Mouse (Mus musculus): ENCODE measurements at regions not wholly inside any gene's neighbourhood (a gene's known extent, or its start where the extent isn't known, plus 50 kb on each side); places are given as distances from the start of the nearest gene placed in this dataset.

DNA sequence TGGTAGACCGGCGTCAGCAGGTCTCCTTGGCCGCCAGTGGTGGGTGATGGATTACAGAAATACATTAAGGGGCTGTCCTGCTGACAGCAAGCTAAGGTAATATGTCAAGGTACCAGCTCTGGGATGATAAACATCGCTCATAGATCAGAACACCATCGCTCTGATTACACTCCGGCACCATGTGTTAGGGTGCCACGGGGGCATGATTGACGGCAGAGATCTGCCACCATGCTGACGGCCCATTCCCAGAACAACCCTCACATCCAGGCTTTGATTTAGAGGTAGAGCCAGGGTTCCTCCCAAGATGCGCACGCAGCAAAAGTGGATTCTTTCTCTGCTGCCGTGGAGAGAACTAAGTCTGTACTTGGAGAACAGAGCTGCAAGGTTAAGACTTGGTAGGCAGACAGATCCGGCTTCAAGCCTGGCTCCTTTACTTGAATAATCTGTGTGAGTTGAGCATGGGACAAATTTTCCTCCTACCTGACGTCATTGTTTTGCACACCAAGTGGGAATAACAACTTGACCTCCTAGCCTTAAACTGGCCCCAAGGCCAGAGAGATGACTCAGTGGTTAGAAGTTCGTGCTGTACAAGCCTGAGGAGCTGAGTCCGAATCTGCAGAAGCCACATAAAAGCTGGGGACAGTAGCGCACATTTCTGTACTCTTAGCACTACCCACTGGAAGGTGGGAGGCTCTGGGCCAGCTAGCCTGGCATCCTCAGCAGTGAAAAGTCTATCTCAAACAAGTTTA is 144.0 kb downstream of the Rplp1 start:
- TF ChIP-seq POLR2A (IDR thresholded peaks at IDR 0.05; ENCODE audit: borderline replicate concordance, control insufficient read depth, low read depth, low read length) (no peak), CTCF (IDR thresholded peaks at IDR 0.05; ENCODE audit: control insufficient read depth, insufficient read depth, low read length) (no peak)
- Histone ChIP-seq H3K4me3 (replicated peaks; ENCODE audit: control insufficient read depth, low read depth, low read length) (no peak overlapping the region), H3K27ac (ENCODE audit: control insufficient read depth, insufficient read depth, low read depth, low read length, poor library complexity) (no peak overlapping the region), H3K4me1 (ENCODE audit: control insufficient read depth, insufficient read depth, low read length) (no peaks in the 10 kb centered on the region)
- 84% methylated on average over 17 of the region's 17 CpGs for WGBS

DNA sequence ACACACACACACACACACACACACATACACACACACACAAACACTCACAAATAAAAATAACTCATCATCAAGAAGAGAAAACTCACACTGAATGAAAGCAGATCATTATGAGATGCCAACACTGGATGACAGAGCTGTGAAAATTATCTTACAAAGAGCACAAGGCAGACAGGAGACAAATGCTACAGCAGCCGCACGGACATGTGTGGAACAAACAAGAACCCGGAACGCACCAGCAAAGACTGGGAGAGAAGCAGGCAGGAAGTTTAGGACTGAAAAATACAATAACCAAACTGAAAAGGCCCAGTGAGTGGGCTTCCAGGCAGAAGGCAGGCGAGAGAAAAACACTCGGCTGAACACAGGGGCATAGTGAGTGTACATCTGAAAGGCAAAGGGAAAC is 148.2 kb downstream of the Rplp1 start:
- Histone ChIP-seq H3K27ac (ENCODE audit: control insufficient read depth, insufficient read depth, low read depth, low read length, poor library complexity) (no peak overlapping the region), H3K4me1 (ENCODE audit: control insufficient read depth, insufficient read depth, low read length) (no peaks in the 10 kb centered on the region), H3K4me3 (replicated peaks; ENCODE audit: control insufficient read depth, low read depth, low read length) (no peak overlapping the region)
- TF ChIP-seq CTCF (IDR thresholded peaks at IDR 0.05; ENCODE audit: control insufficient read depth, insufficient read depth, low read length), result no peak
- TF ChIP-seq POLR2A (IDR thresholded peaks at IDR 0.05; ENCODE audit: borderline replicate concordance, control insufficient read depth, low read depth, low read length), result no peak
- WGBS, result 83% methylated on average over 6 of the region's 6 CpGs

GRCm38 (mm10) chr9:61765366-61765765 is 149.0 kb downstream of the Rplp1 start:
- H3K4me1 ChIP-seq (ENCODE audit: control insufficient read depth, insufficient read depth, low read length), result no peaks in the 10 kb centered on the region
- no peak overlapping the region for H3K4me3 ChIP-seq (replicated peaks; ENCODE audit: control insufficient read depth, low read depth, low read length)
- no peak overlapping the region; the same call in 1 of the 2 replicates for H3K27ac ChIP-seq (ENCODE audit: control insufficient read depth, insufficient read depth, low read depth, low read length, poor library complexity)
- TF ChIP-seq POLR2A (IDR thresholded peaks at IDR 0.05; ENCODE audit: borderline replicate concordance, control insufficient read depth, low read depth, low read length), result no peak
- no peak for TF ChIP-seq CTCF (IDR thresholded peaks at IDR 0.05; ENCODE audit: control insufficient read depth, insufficient read depth, low read length)
- 61% methylated on average over 5 of the region's 5 CpGs for WGBS

DNA sequence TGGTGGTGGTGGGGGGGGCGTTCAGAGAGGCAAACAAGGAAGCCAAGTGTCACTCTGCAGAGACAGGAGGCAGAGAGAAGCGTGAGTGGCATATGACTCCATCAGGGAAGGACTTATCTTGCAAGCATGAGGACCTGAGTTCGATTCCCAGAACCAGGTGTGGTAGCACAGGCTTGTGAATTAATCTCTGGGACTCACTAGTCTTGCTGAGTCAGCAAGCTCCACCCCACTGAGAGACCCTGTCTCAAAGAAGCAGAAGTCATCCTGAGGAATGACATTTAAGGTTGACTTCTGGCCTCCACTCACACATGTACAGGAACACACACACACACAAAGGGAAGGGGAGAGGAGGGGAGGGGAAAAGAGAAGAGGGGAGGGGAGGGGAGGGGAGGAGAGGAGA is 156.5 kb downstream of the Rplp1 start:
- Histone ChIP-seq H3K4me1 (ENCODE audit: control insufficient read depth, insufficient read depth, low read length) (no peaks in the 10 kb centered on the region), H3K27ac (ENCODE audit: control insufficient read depth, insufficient read depth, low read depth, low read length, poor library complexity) (no peak overlapping the region), H3K4me3 (replicated peaks; ENCODE audit: control insufficient read depth, low read depth, low read length) (no peak overlapping the region)
- 82% methylated on average over 3 of the region's 3 CpGs for WGBS
- TF ChIP-seq POLR2A (IDR thresholded peaks at IDR 0.05; ENCODE audit: borderline replicate concordance, control insufficient read depth, low read depth, low read length) (no peak), CTCF (IDR thresholded peaks at IDR 0.05; ENCODE audit: control insufficient read depth, insufficient read depth, low read length) (no peak)

GRCm38 (mm10) chr9:61756801-61757342 is 157.5 kb downstream of the Rplp1 start:
- TF ChIP-seq POLR2A (IDR thresholded peaks at IDR 0.05; ENCODE audit: borderline replicate concordance, control insufficient read depth, low read depth, low read length), result no peak
- TF ChIP-seq CTCF (IDR thresholded peaks at IDR 0.05; ENCODE audit: control insufficient read depth, insufficient read depth, low read length), result no peak
- H3K4me3 ChIP-seq (replicated peaks; ENCODE audit: control insufficient read depth, low read depth, low read length), result no peak overlapping the region
- 85% methylated on average over 24 of the region's 24 CpGs for WGBS
- H3K27ac ChIP-seq (ENCODE audit: control insufficient read depth, insufficient read depth, low read depth, low read length, poor library complexity), result no peak overlapping the region
- no peaks in the 10 kb centered on the region for H3K4me1 ChIP-seq (ENCODE audit: control insufficient read depth, insufficient read depth, low read length)

- no peak overlapping the region for H3K4me3 ChIP-seq (replicated peaks; ENCODE audit: control insufficient read depth, low read depth, low read length)
- no peaks in the 10 kb centered on the region for H3K4me1 ChIP-seq (ENCODE audit: control insufficient read depth, insufficient read depth, low read length)
- 79% methylated on average over 15 of the region's 15 CpGs for WGBS
Observed at GRCm38 (mm10) chr9:61756224-61756800, 158.0 kb downstream of the Rplp1 start.

DNA sequence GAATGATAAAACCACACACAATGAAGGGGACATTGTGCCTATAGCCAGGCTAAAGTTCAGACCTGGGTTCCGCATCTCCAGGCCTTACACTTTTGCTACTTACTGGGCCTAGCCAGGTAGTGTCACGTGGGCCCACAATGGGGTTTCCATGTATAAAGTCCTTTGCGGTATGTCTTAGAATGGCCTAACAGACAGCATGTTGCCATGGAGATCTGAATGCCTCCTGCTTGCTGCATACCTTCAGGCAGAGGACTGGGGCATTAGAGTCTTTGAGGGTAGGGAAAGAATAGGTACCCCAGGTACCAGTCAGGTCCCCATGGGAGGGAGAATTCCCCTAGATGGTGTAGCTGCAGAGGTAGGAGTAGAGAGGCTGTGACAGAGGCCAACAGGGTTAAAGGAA is 159.0 kb downstream of the Rplp1 start:
- H3K4me3 ChIP-seq (replicated peaks; ENCODE audit: control insufficient read depth, low read depth, low read length), result no peak overlapping the region
- H3K27ac ChIP-seq (ENCODE audit: control insufficient read depth, insufficient read depth, low read depth, low read length, poor library complexity), result no peak overlapping the region
- TF ChIP-seq POLR2A (IDR thresholded peaks at IDR 0.05; ENCODE audit: borderline replicate concordance, control insufficient read depth, low read depth, low read length) (no peak), CTCF (IDR thresholded peaks at IDR 0.05; ENCODE audit: control insufficient read depth, insufficient read depth, low read length) (no peak)
- no peaks in the 10 kb centered on the region for H3K4me1 ChIP-seq (ENCODE audit: control insufficient read depth, insufficient read depth, low read length)
- 91% methylated on average over 3 of the region's 3 CpGs for WGBS

More at GRCm38 (mm10) chr9:61756224-61756800, 158.0 kb downstream of the Rplp1 start:
- H3K27ac ChIP-seq (ENCODE audit: control insufficient read depth, insufficient read depth, low read depth, low read length, poor library complexity), result no peak overlapping the region
- TF ChIP-seq CTCF (IDR thresholded peaks at IDR 0.05; ENCODE audit: control insufficient read depth, insufficient read depth, low read length) (no peak), POLR2A (IDR thresholded peaks at IDR 0.05; ENCODE audit: borderline replicate concordance, control insufficient read depth, low read depth, low read length) (no peak)

DNA sequence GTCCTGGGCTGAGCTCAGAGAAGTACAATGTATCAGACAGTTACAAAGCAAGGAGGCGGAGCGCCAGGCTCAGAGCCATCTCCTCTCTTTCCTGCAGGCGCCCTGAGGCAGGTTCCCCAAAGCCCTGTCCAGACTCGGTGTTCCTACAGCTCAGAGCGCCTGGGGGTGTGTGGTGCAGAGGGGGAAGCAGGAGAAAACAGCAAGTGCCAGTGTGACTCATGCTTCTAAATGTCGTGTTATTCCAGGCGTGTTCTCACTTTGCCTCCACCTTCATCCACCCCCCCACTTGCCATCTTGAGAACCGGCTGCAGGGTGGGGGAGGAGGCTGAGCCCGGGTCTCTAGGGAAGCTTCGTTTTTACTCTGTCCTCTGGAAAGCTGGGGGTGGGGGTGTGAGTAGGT is 160.5 kb downstream of the Rplp1 start:
- no peak for TF ChIP-seq POLR2A (IDR thresholded peaks at IDR 0.05; ENCODE audit: borderline replicate concordance, control insufficient read depth, low read depth, low read length)
- no peak for TF ChIP-seq CTCF (IDR thresholded peaks at IDR 0.05; ENCODE audit: control insufficient read depth, insufficient read depth, low read length)
- Histone ChIP-seq H3K4me3 (replicated peaks; ENCODE audit: control insufficient read depth, low read depth, low read length) (no peak overlapping the region), H3K27ac (ENCODE audit: control insufficient read depth, insufficient read depth, low read depth, low read length, poor library complexity) (no peak overlapping the region), H3K4me1 (ENCODE audit: control insufficient read depth, insufficient read depth, low read length) (no peaks in the 10 kb centered on the region)
- WGBS, result 4% methylated on average over 10 of the region's 10 CpGs
